Mouse (Mus musculus): Measurements from ENCODE around the gene Tspan4.

DNA sequence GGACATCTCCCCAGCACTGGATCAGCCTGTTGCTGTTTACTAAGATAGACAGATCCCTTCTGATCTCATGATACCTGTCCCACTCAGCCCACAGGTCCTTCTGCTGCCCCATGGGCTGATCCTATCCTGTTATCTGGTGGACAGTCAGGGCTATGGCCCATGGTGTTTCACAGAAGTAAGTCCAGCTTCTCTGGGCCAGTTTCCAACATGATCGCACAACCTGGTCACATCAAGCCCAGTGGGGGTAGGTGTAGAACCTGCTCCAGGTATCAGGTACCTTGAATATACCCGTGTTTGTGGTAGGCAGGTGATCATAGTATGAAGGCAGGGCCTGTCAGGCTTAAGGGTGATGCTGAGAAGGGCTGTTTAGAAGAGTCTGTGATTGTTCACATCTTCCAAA lies 20.3 kb downstream of the Tspan4 start:
- TF ChIP-seq CTCF (IDR thresholded peaks at IDR 0.05; ENCODE audit: low read depth) (no peak), EP300 (IDR thresholded peaks at IDR 0.05; ENCODE audit: low read depth) (no peak)
